Mouse (Mus musculus) heart, postnatal 0 days (tissue): ENCODE data around the gene Serpinb1c.

Source experiments
- CTCF ChIP-seq: IDR thresholded peaks from 2 replicates; pipeline ENCODE4 v1.5.1; 2016; ENCODE audit warnings: antibody characterized with exemption, control low read depth, low read depth
- EP300 ChIP-seq: IDR thresholded peaks from 2 replicates; pipeline ENCODE4 v1.6.1; 2016; ENCODE audit warnings: antibody characterized with exemption, low read depth

DNA sequence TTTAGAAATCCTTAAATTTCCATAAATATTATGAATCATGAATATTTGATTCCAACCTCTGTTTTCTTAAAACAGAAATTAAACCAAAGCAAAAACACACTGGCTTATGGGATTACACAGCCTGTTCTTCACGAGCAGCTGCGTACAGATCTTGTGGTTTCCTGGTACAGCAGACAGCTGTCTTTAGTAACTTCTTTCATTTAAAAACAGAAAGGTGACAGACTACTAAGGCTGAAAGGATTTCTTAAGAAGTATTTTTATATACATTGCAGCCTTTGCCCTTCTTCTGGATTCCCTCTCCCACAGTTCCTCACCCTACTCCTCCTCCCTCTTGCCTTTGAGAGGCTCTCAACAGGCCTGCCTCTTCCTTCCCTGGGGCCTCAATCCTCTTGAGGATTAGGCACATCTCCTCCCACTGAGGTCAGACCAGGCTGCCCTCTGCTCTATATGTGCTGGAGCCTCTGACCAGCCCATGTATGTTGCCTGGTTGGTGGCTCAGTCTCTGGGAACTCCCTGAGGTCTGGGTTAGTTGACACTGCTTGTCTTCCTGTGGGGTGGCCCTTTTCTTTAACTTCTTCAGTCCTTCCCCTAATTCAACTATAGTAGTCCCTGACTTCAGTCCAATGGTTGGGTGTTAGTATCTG, 31.2 kb upstream of the Serpinb1c start:
- no peak for TF ChIP-seq CTCF
- TF ChIP-seq EP300: no peak
